Mouse (Mus musculus): ENCODE measurements around the gene 4930507D05Rik.

DNA sequence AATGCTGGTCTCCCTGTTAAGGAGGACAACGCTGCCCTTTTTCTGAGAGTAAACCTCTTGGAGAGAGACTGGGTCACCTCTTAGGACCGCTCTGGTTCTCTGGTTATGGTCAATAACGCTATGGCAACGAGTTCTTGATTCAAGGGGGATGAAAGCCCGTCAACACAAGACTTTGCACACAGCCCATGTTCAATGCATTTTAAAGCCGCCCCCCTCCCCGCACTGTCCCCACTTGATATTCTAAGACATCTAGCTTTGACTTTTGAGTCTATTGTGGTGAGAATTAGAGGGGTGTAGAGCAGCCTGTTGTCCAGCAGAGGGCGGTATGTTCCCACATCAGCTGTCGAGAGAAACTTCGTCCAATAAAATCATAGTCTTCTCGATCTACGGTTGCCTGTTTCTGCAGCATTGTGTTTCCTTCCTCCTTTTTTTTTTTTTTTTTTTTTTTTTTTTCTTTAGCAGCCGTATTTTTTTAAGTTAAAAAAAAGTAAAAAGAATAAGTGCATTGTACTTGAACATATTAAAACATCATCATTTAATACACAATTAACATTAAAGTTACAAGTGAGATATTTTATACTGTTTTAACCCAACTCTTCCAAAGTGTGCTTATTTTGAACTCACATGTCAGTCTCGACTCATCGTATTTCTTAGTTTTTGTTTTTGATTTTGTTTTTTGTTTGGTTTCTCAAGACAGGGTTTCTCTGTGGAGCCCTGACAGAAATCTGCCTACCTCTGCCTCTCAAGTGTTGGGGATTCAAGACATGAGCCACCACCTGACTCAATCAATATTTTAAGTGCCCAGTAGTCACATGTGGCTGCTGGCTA lies 51.0 kb downstream of the 4930507D05Rik start:
- TF ChIP-seq POLR2A (IDR thresholded peaks at IDR 0.05; ENCODE audit: control insufficient read depth, extremely low read depth, insufficient read depth, low read length, poor library complexity), result no peak
- no peak for TF ChIP-seq CTCF (IDR thresholded peaks at IDR 0.05; ENCODE audit: borderline replicate concordance, control insufficient read depth, extremely low read depth, insufficient read depth, low read length, poor library complexity)

Data from thymus, adult 2 months (tissue).